Mouse (Mus musculus): ENCODE measurements around the gene Ddx47.

- TF ChIP-seq CTCF (IDR thresholded peaks at IDR 0.05; ENCODE audit: insufficient read depth, low read length) (no peak), POLR2A (IDR thresholded peaks at IDR 0.05; ENCODE audit: borderline replicate concordance, extremely low read depth, low read depth, low read length) (no peak)
Observed at GRCm38 (mm10) chr6:134994031-134994651, 17.3 kb upstream of the Ddx47 start.
